Mouse (Mus musculus): ENCODE data around the gene Tnni3k. TPM values are rescaled to one million over a fixed set of nuclear protein-coding genes. Genes with fewer than 3 reads are reported as not detected.
A peak's percentile ranks its signal among the peaks of the same experiment; 100 is the strongest.

Tnni3k gene
- total RNA-seq (2021): 10 to 100 TPM; 79.9 to 81.6 TPM

- intact Hi-C loops (cut with DNase I): no loop called here
These were observed at the start of gene Tnni3k for GRCm38 (mm10) chr3:155055231-155055916. TSS of gene Tnni3k (minus strand) at chr3:155055407.

GRCm38 (mm10) chr3:155099266-155099665 lies 44.1 kb upstream of the Tnni3k start:
- intact Hi-C loops (cut with DNase I): loop anchor here (10.0 kb wide), 1 partner anchor 504 kb away; the partner anchor contains the start of genes Cryz and Tyw3
- DNase-seq (ENCODE audit: low spot score): no peak

More at GRCm38 (mm10) chr3:155055231-155055916, at the start of gene Tnni3k:
- no peak for DNase-seq (ENCODE audit: low spot score)

GRCm38 (mm10) chr3:155093116-155093956 lies 38.1 kb upstream of the Tnni3k start, which contains the start of the genes Fpgt and Lrriq3:
TSS of gene Fpgt (minus strand) at chr3:155093403.
TSS of gene Lrriq3 (plus strand) at chr3:155093434.
- intact Hi-C loops (cut with DNase I): loop anchor here (10.0 kb wide), 1 partner anchor 499 kb away; the partner anchor contains the start of genes Cryz and Tyw3
- DNase-seq (ENCODE audit: low spot score): peak; percentile 76

GRCm38 (mm10) chr3:155092081-155092480 lies 36.9 kb upstream of the Tnni3k start:
- DNase-seq (ENCODE audit: low spot score): no peak
- intact Hi-C loops (cut with DNase I): loop anchor here (10.0 kb wide), 1 partner anchor 497 kb away; the partner anchor contains the start of genes Cryz and Tyw3

- intact Hi-C loops (cut with DNase I): no loop called here
- DNase-seq (ENCODE audit: low spot score): no peak
These were observed 22.7 kb upstream of the Tnni3k start for GRCm38 (mm10) chr3:155077908-155078307.

- intact Hi-C loops (cut with DNase I): no loop called here
- DNase-seq (ENCODE audit: low spot score): no peak
These were observed 4.2 kb upstream of the Tnni3k start for GRCm38 (mm10) chr3:155059449-155059822.

GRCm38 (mm10) chr3:155058800-155059448 lies 3.7 kb upstream of the Tnni3k start:
- intact Hi-C loops (cut with DNase I): no loop called here
- no peak for DNase-seq (ENCODE audit: low spot score)

- no peak for DNase-seq (ENCODE audit: low spot score)
- intact Hi-C loops (cut with DNase I): no loop called here
These were observed 2.4 kb upstream of the Tnni3k start for GRCm38 (mm10) chr3:155057566-155057965.

- intact Hi-C loops (cut with DNase I): no loop called here
These were observed 1.4 kb upstream of the Tnni3k start for GRCm38 (mm10) chr3:155056606-155057005.

GRCm38 (mm10) chr3:155053189-155053588 lies 2.0 kb downstream of the Tnni3k start:
- no peak for DNase-seq (ENCODE audit: low spot score)
- intact Hi-C loops (cut with DNase I): no loop called here

More at GRCm38 (mm10) chr3:155056606-155057005, 1.4 kb upstream of the Tnni3k start:
- no peak for DNase-seq (ENCODE audit: low spot score)

- DNase-seq (ENCODE audit: low spot score): no peak
- intact Hi-C loops (cut with DNase I): no loop called here
These were observed 3.2 kb downstream of the Tnni3k start for GRCm38 (mm10) chr3:155052021-155052420.

GRCm38 (mm10) chr3:155039012-155039836 lies 16.0 kb downstream of the Tnni3k start:
- intact Hi-C loops (cut with DNase I): no loop called here
- DNase-seq (ENCODE audit: low spot score): no peak

GRCm38 (mm10) chr3:155034323-155034722 lies 20.9 kb downstream of the Tnni3k start:
- intact Hi-C loops (cut with DNase I): no loop called here

GRCm38 (mm10) chr3:155030200-155030599 lies 25.0 kb downstream of the Tnni3k start:
- intact Hi-C loops (cut with DNase I): no loop called here
- no peak for DNase-seq (ENCODE audit: low spot score)

More at GRCm38 (mm10) chr3:155034323-155034722, 20.9 kb downstream of the Tnni3k start:
- DNase-seq (ENCODE audit: low spot score): no peak

GRCm38 (mm10) chr3:155002781-155003180 lies 52.4 kb downstream of the Tnni3k start:
- intact Hi-C loops (cut with DNase I): no loop called here
- no peak for DNase-seq (ENCODE audit: low spot score)

- intact Hi-C loops (cut with DNase I): no loop called here
- no peak for DNase-seq (ENCODE audit: low spot score)
These were observed 54.2 kb downstream of the Tnni3k start for GRCm38 (mm10) chr3:155001056-155001455.

GRCm38 (mm10) chr3:154992678-154993077 lies 62.5 kb downstream of the Tnni3k start:
- intact Hi-C loops (cut with DNase I): no loop called here
- no peak for DNase-seq (ENCODE audit: low spot score)

- DNase-seq (ENCODE audit: low spot score): no peak
- intact Hi-C loops (cut with DNase I): no loop called here
These were observed 76.1 kb downstream of the Tnni3k start for GRCm38 (mm10) chr3:154979101-154979500.

GRCm38 (mm10) chr3:154971626-154972025 lies 83.6 kb downstream of the Tnni3k start:
- DNase-seq (ENCODE audit: low spot score): no peak

More at GRCm38 (mm10) chr3:154971626-154972025, 83.6 kb downstream of the Tnni3k start:
- intact Hi-C loops (cut with DNase I): no loop called here

All from heart, postnatal 25 days (tissue).